Mouse (Mus musculus) embryo, embryonic 11 days (tissue): ENCODE measurements around the gene 7420426K07Rik.

Source experiments
- DNase-seq: peaks from one replicate; pipeline ENCODE4 v3.0.0-alpha.2; 2015

Gene 7420426K07Rik

DNA sequence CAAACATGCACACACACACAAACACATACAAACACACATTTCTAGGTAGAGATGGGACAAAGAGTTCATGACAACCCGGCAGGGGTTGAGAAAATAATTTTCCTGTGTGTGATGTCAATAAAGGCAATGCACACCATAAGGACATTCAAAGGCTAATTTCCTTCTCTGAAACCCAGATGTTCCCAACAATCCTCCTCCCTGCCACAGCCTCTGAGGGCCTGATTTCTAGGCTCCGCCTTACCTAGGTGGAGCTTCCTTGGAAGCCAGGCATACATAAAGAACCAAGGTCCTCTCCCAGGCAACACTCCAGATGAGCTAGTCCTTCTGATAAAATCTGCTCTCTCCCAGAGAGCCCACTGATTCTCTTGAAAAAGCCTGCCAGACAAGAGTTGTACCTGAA is at the start of gene 7420426K07Rik:
TSS of gene 7420426K07Rik (plus strand) at position 301 of the 400 bp plus-strand sequence.
- DNase-seq = no peak

- DNase-seq = no peak
These were observed 46.7 kb upstream of the 7420426K07Rik start, which contains the start of gene Prr23a2 for GRCm38 (mm10) chr9:98856210-98856609. Prr23a2 (plus strand) TSS chr9:98856494.

- DNase-seq = no peak
These were observed 39.5 kb upstream of the 7420426K07Rik start for GRCm38 (mm10) chr9:98863463-98863862.

- no peak for DNase-seq
These were observed 38.3 kb upstream of the 7420426K07Rik start, which contains the start of gene Prr23a3 for GRCm38 (mm10) chr9:98864571-98864970. Prr23a3 (plus strand) TSS chr9:98864767.

DNA sequence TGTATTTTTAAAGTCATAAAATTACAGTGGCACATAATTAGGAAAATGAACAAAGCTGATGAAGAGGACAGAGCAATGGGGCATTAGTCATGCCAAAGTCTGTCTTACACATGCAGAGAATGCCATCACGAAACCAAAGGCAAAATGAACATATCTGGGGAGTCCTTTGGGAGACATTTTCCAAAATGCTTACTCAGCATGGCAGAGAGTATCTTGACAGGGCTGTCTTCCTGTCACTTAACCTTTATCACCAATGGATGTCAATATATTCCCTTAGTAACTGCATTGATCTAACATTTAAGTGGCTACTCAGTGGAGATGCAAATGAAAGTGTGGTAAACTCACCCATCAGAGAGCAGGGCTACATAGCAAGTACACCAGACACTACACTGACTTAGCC is 1.4 kb upstream of the 7420426K07Rik start:
- DNase-seq = no peak

- no peak for DNase-seq
These were observed 18.0 kb downstream of the 7420426K07Rik start for GRCm38 (mm10) chr9:98920629-98921523.

- no peak for DNase-seq
These were observed 20.2 kb downstream of the 7420426K07Rik start for GRCm38 (mm10) chr9:98923119-98923518.

DNA sequence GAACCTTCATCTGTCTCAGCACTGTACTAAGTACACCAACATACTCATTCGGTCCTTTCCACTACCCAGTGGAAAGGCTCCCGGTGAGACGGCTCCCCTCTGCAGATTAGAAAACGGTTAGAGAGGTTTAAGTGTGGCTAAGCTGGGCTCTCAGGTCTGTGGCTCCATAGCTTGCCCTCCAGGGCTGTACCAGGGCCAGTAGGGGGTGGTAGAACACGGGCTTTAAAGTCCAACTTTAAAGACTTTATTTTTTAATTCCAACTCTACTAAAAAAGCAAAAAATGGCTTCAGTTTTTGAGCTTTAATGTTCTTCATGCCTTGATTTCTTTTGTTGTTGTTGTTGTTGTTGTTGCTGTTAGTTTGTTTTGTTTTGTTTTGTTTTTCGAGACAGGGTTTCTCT is 21.3 kb downstream of the 7420426K07Rik start:
- DNase-seq = no peak

- no peak for DNase-seq
These were observed 26.6 kb downstream of the 7420426K07Rik start for GRCm38 (mm10) chr9:98929496-98929895.

DNA sequence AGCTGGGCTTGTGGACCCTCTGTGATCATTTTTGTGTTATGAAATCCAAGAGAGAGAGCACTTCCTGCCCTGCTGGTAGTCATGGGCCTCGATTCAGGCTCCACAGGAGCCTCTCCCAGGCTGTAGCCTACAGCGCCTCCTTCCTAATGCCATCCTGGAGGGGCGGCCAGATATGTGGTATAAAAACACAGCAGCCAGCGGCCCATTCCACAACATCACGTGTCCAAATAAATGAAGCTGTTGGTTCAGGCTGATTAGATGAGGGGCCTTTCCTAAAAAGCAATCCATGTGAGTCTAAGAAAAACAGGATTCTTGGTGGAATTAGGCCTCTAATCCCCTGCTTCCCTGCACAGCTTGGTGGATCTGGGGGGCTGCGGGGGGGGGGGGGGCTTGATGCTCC is 30.0 kb downstream of the 7420426K07Rik start:
- DNase-seq = peak; percentile 38

DNA sequence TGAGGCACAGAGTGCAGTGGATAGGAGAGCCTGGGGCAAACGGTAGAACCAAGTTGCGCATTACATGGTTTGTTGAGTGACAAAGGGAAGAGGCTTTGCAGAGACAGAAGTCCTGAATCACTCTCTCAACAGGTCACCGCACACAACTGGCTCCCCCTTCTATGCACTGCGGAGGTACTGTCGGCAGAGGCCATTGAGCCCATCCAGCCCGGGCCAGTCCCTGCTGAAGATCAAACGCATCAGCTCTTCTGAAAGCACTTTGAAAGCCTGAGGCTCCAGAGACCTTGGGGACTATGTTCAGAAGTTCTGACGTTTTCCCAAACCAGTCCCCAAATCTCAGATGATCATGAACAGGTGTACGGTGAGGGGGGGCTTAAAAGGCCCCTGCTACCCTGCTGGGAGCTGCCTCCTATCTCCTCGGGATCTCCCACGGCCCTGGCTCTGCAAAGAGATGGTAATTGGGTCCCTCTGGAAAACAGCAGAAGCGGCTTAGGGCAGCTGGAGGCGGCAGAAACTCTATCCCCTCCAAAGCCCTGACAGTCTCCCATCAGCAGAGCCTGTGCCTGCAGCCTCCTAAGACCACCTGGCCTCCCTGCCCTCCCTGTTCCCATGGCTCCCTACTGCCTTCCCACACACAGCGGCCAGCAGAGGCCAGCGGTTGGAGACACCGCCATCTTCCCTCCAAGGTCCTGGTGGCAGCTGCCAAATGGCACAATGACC is 32.4 kb downstream of the 7420426K07Rik start:
- no peak for DNase-seq

DNA sequence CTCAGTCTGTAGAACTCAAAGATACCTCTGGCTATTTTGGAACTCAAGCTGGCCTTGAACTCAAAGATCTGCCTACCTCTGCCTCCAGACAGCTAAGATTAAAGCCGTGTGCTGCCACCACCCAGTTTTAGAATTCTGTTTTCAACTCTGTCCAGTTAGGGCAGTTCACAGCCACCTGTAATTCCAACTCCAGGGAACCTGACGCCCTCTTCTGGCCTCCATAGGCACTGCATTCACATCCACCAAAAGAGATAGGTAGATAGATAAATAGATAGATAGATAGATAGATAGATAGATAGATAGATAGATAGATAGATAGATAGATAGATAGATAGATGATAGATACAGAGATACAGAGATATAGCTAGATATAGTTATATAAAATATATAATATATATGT is 36.4 kb downstream of the 7420426K07Rik start:
- DNase-seq = no peak

DNA sequence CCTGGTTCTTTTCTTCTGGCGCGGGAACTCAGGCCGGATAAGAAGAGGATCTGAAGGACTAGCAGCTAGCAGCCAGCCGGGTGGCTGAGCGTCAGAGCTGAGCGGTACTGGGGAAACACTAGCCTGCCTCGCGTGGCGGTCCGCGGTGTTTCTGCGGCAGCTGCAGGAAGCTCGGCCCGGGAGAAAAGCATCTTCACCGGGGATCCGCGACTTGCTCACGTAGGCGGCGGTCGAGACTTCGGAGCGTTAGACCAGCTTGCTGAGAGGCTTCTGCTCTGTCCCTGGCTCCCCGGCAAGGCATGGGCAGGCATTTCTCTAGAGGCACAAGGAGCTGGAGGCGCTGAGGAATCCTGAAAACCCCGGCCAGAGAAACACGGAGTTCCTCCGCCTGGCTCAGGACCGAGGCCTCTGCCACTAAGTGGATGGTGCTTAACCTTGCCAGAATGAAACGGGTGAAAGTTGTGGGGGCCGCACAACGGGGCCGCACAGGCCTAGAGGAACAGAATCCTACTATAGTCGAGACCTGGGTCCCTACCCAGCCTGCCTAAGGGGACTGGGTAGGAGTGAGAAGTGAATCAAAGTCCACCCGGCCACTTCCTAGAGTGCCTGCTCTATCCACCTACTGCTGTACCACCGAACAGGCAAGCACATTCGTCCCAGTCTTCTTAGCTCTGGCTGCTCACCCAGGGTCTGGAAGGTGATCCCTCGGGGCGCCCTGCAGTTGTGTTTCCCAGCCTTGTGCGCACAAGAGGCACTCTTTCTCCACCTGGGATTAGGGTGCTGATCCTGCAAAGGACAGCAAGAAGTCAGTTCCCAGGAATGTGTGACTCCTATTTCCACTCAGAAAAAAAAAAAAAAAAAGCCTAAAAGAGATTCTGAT is 49.5 kb downstream of the 7420426K07Rik start:
- peak; percentile 66 for DNase-seq

- no peak for DNase-seq
These were observed 50.4 kb downstream of the 7420426K07Rik start for GRCm38 (mm10) chr9:98953291-98953690.

DNA sequence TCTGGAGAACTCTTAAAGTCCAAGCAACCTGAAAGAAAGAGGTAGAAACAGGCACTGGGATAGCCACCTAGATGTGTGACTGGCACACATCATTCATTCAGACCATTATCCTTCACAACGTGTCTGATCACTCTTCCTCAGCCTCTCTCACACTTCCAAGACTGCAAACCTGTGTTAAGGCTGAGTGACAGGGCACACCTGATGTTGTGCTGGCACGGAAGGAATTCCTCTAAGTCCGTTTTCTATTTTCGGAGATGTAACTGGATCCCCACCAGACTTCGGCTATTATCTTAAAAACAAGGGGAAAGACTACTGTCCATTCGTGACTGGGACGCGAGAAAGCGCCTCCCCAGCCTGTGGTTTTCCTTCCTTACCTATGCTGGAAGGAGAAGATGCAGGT is 50.9 kb downstream of the 7420426K07Rik start:
- DNase-seq = no peak
